Mouse (Mus musculus): ENCODE results near the gene Tmem255b.

GRCm38 (mm10) chr8:13403517-13403916, 31.5 kb upstream of the Tmem255b start:
- TF ChIP-seq CTCF (IDR thresholded peaks at IDR 0.05; ENCODE audit: borderline replicate concordance, insufficient read depth, low read length) (no peak), POLR2A (IDR thresholded peaks at IDR 0.05; ENCODE audit: low read depth, low read length) (no peak)
